Mouse (Mus musculus): ENCODE measurements around the gene Ttll3.

Gene Ttll3

DNA sequence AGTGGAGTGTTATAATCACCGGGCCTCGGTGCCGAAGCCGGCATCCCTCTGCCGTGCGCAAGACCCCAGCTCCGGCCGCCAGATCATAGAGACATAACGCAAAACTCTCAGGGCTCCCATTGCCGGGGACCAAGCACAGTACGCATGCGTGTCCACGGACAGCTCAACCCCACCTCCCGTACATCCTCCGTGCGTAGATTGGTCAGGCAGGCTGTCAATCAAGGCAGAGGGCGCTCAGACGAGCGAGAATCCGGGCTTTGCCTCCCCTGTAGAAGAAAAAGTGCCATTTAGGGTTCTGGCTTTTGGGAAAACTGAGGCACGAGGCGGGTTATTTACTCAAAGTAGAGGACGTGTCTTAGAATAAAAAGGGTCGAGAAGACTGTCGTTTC is 30.1 kb downstream of the Ttll3 start, which contains the start of gene Rpusd3:
Gene Rpusd3, minus strand, starts transcription at position 142 of the 389 bp plus-strand sequence.
- DNase-seq (ENCODE audit: low read depth, low spot score) = peak; percentile 99

DNA sequence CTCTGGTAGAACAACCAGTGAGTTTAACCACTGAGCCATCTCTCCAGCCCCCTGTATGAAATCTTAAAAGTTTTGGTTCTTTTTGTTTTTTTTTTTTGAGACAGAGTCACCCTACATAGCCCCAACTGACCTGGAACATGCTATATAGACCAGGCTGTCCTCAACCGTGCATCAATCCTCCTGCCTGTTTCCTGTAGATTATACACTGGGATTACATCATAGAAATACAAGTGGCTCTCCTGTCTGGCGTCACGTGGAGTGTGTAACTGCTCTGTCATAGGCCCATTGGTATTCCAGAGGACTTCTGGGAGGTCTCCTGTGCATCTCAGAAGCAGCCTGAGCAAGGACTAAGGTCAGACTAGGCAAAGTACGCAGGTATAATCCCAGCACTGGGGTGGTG is 33.9 kb downstream of the Ttll3 start:
- no peak for DNase-seq (ENCODE audit: low read depth, low spot score)

DNA sequence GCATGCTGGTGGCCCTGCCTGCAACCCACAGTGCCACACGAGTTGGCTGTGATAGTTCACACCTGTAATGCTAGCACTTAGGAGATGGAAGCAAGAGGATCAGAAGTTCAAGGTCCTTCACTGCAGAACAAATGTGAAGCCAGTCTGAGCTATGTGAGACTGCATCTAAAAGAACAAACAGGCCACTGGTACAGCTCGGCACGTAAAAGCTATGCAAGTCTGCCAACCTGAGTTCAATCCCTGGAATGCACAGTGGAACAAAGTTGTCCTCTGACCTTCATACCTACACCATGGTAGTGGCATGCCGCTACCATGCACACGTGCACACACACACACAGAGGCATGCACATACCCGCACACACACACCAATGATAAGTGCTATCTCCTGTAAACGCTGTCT is 35.1 kb downstream of the Ttll3 start:
- DNase-seq (ENCODE audit: low read depth, low spot score) = no peak

DNA sequence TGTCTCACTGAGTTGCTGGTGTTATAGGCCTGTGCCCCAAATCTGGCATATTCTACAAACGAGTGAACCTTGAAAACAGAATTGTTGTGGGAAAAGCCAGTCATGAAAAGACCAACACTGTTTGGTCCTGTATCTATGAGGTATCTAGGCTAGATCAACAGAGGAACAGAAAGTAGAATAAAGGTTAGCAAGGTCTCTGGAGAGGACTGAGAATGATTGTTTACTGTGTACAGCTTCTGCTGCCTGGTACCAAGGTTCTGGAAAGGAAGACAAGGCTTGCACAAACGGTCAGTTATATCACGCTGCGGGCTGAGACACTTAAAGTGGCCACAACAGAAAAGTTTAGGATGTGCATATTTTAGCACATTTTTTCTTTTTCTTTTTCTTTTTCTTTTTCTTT is 37.6 kb downstream of the Ttll3 start:
- DNase-seq (ENCODE audit: low read depth, low spot score) = no peak

DNA sequence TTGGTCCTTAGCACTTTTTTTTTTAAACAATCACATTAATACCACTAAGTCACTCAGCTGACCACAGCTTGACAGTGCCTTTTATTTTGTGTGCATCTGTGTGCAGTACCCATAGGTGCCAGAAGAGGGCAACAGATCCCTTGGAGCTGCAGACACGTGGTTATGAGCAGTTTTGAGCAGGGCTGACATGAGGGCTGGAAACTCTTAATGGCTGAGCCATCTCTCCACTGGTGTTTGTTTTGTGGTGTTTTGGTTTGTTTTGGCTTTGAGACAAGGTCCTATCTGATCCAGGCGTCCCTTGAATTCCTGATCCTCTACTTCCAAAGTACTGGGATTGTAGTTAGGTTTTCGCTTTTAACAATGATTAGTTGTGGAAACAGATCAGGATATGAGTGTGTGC is 38.3 kb downstream of the Ttll3 start:
- peak; percentile 40 for DNase-seq (ENCODE audit: low read depth, low spot score)

DNA sequence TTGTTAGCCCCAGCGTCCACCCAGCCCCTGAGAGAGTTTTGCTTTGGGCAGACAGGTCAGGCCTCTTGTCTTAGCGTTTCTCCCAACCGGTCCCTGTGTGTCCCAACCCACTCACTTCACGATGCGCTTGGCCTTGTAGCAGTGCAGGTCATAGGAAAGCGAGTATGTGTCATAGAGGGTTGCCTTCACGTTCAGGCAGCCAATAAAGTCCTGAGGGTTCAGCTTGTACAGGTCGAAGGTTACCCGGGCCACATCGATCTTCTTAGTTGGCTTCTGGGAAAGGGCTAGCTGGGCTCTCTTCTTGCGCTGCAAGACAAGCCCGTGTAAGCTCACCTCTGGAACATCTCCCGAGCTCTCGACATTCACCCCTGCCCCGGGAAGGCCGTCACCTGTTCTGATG is 38.9 kb downstream of the Ttll3 start:
- DNase-seq (ENCODE audit: low read depth, low spot score) = no peak

DNA sequence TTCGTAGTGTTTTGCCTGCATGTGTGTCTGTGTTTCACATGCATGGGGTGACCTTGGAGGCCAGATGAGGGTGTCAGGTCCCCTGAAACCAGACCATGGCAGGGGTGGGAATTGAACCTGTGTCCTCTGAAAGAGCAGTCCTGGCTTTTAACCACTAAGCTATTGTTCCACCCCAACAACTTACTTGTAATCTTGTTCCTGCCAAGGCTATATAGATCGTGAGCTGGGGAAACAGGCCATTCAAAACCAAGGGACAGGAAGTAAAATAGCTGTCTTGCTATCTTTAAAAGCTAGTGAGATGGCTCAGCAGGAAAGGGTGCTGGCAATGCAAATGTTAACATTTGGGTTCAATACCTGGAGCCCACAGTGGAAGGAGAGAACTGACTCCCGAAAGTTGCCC is 40.9 kb downstream of the Ttll3 start:
- DNase-seq (ENCODE audit: low read depth, low spot score) = no peak

DNA sequence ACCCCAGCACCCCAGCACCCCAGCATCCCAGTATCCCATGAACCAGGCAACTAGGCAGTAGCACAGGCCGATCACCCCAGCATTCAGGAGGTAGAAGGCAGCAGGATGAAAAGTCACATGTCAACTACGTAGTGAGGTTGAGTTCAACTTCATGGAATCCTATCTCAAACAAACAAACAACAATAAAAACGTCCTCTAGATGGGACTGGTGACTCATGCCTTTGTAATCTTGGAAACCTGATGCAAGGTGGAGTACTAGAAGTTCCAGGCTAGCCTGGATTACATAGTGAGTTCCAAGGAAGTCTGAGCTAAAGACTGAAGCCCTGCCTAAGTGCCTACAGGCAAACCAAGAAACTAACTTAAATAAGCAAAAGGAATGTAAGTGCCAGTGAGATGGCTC is 41.8 kb downstream of the Ttll3 start:
- no peak for DNase-seq (ENCODE audit: low read depth, low spot score)

DNA sequence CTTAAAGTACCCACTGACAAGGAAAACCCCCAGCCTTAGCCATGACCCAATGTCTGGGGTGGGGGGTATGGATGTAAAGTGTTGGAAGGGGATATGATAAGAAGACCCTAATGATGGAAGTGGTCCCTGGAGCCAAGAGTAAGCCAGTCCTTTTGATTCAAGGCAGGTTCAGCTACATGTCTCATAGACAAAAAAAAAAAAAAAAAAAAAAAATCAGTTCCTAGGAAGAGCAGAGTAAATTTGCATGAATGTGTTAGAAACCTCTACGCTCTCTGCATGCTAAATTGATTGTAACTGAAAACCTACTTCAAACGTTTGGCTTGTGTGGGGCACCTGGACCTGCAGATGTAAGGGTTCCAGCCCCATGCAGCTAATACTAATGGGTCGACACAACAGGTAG is 42.7 kb downstream of the Ttll3 start:
- no peak for DNase-seq (ENCODE audit: low read depth, low spot score)

DNA sequence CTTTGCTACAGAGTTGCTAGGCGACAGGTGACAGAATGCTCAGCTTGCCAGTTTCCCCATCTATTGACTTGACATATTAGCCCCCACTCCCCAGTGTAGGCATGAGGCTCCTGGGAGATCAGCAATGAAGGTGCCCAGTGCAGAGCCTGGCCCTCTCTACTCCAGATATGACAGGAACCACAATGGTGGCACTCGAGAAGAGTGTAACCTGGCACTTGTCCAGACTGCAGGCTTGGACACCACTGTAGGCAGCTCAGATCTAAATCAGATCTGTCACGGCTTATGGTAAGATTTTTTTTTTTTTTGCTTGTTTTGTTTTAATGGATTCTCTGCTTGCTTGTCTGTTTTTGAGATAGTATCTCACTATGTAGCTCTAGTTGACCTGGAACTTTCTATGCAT is 44.6 kb downstream of the Ttll3 start:
- no peak for DNase-seq (ENCODE audit: low read depth, low spot score)

DNA sequence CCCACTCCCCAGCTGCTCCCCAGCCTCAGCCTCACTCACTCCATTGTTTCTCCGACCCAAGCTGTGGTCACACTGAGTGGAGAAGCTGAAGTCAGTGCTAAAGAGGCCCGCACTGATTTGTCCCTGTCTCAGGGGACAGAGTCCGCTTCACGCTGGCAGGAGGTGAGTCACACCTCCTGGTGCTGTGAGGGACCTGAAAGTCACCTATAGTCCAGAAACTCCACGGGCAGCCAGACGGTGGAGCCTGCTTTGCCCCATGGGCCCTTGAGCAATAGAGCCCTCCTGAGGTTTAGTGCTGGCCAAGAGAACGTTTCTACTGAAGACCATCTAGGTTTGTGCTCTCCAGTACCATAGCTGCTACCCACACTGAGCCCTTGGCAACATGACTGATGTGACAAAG is 45.6 kb downstream of the Ttll3 start:
- DNase-seq (ENCODE audit: low read depth, low spot score) = no peak

DNA sequence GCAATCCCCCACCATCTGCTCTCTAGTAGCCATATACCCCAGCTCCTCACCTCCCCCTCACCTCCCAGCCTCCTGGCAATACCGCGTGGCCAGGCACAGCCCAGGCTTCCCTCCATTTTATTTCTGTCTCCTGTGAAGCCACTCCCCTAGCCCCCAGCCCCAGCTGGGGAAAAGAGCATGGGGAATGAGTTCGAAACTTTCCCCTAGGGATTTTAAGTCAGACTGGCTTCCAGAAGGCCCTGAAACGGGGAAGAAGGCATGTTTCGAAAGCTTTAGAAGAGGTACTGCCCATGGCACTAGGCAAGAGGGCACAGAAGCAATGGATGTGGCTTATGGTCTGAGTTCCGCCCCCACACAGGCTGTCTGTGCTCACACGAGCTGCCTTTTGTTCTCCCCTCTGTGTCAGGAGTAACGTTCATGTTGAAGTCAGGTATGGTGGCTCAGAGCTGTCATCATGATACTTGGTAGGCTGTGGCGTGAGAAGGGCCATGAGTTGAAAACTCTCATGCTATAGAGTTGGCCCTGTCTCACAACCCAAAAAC is 46.7 kb downstream of the Ttll3 start, which contains the start of gene Cidec:
Gene Cidec, minus strand, starts transcription at position 97 of the 542 bp plus-strand sequence.
- no peak for DNase-seq (ENCODE audit: low read depth, low spot score)

DNA sequence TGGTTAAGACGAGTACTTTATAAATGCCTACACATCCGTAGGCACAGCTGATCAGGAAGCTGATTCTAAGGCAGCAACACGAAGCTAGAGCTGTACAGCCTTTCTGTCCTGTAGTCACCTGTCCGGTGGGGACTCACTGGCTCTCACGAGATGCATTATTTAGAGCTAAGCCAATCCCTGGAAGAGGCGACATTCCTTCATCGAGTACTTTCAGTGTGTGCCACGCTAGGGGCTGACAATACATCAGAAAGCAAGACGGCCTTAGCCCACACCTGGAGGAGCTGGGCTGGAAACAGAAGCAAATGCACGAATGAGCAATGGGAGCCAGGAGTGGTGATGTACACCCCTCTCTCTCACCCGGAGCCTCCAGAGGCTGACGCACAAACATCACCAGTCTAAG is 48.1 kb downstream of the Ttll3 start:
- DNase-seq (ENCODE audit: low read depth, low spot score) = no peak

DNA sequence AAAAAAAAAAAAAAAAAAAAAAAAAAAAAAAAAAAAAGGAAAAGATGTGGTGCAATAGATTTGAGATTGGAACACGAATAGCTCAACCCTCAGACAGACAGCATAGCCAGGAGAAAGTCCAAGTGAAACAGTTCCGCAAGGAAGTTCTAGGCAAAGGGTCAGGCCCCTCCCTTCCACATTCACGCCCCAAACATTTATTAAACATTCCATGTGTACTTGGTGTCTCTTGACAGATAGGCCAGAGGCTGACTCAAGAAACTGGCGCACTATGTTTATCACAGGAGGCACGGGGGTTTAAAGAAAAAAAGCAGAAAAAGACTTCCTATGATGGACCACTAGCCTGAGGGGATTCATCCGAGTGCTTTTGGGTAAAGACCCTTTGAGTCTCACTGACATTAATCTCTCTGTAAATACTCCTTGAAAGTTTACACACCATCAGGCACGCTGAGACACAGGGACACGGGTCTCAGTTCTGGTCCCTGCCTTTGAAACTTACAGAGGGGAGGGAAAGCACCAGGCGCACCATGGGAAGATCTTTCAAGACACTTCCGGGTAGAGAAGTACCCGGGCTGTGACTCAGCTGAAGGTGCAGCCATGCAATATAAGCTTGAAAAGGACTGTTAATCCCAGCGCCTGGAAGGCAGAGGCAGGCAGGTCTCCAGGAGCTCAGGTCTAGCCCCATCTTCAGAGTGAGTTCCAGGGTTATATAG is 49.8 kb downstream of the Ttll3 start:
- no peak for DNase-seq (ENCODE audit: low read depth, low spot score)

DNA sequence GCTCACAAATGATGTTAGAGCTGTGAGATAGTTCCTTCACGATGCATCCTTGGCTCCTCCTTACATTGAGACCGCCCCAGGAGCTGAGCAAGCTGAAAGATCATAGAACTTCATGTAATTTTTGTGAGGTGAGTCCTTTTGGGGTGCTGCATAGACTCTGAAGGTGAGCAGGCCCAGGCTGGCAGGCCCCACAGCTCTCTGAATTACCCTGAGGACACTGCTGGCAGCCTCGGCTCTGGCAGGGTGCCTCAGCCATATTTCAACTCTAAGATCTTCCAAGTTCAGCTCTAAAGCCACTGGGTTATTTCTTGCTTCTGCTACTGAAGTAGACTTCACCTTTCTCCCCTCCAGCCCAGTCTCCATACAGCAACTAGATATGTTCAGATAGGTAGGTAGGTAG is 51.6 kb downstream of the Ttll3 start:
- no peak for DNase-seq (ENCODE audit: low read depth, low spot score)

DNA sequence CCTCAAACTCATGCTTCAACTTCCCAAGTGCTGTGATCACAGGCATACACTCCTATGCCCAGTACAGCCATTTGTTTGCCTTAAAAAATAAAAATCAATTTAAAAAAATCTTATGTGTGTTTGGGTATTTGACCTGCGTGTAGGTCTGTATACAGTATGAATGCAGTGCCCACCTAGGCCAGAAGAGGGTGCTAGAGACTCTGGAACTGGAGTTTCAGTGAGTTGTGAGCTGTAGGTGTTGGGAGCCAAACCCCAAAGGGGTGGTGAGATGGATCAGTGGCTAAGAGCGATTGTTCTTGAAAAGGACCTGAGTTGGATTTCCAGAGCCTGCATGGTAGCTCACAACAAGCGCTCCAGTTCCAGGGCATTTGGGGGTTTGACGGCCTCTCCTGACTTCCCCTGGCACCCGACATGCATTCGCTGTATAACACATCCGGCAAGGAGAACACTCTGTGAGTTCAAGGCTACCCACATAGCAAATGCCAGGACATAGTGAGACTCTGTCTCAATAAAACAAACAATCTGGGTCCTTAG is 52.2 kb downstream of the Ttll3 start:
- peak; percentile 65 for DNase-seq (ENCODE audit: low read depth, low spot score)

DNA sequence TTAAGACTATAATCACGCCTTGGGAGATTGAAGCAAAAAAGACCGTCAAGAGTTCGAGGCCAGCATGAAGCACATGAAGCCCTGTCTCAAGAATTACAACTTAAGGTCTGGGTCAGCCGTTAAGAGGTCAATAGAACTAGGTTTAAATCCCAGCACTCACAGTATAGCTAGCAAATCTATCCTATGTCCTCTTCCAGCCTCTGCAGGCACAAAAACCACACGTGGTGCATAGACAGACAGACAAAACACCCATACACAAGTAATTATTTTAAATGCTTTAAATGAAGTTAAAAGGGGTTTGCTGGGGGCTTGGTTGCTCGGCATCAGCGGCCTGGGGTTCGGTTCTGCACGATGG is 53.0 kb downstream of the Ttll3 start:
- DNase-seq (ENCODE audit: low read depth, low spot score) = no peak

DNA sequence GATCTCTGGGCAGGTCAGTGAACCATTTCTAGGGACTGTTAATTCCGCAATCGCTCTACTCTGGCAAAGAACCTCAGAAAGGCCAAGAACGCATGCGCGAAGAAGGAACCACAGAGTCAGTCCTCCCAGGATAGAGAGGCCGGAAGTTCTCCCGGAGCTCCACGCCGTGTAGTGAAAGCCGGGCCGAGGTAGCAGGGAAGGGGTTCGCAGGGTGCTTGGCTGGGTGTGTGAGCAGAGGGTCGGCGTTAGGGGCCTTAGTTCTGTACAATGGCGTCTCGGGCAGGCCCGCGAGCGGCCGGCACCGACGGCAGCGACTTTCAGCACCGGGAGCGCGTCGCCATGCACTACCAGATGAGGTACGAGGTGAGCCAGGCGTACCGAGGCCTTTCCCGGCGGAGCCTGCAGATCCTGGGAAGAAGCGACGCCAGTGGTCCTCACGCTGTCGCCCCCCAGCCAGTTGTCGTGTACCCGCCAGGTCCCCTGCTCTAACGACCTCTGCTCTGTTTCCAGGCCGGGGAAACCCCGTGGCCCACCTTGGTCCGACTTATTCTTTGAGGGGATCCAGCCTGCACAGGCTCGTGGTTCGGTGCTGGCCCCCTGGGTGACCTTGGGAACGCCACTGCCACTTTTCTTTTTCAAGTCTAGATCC is 53.5 kb downstream of the Ttll3 start, which contains the start of gene Jagn1:
Gene Jagn1, plus strand, starts transcription at position 128 of the 649 bp plus-strand sequence.
- DNase-seq (ENCODE audit: low read depth, low spot score) = peak; percentile 95

DNA sequence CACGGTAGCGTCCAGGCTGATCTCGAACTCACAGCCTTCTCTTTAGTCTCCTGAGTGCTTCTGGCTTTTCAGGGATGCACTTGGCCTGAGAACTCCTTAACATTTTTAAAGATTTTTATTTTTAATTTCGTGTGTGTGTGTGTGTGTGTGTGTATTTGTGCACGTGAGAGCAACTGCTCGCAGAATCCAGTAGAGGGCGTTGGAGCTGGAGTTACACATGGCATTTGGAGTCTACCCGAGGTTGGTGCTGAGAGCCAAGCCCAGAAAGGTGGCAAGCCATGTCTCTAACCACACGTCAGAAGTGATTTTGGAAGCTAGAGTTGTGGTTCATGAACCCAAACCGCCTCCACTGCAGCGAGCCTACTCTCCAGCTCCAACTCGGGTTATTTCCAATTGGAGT is 54.0 kb downstream of the Ttll3 start:
- no peak for DNase-seq (ENCODE audit: low read depth, low spot score)

DNA sequence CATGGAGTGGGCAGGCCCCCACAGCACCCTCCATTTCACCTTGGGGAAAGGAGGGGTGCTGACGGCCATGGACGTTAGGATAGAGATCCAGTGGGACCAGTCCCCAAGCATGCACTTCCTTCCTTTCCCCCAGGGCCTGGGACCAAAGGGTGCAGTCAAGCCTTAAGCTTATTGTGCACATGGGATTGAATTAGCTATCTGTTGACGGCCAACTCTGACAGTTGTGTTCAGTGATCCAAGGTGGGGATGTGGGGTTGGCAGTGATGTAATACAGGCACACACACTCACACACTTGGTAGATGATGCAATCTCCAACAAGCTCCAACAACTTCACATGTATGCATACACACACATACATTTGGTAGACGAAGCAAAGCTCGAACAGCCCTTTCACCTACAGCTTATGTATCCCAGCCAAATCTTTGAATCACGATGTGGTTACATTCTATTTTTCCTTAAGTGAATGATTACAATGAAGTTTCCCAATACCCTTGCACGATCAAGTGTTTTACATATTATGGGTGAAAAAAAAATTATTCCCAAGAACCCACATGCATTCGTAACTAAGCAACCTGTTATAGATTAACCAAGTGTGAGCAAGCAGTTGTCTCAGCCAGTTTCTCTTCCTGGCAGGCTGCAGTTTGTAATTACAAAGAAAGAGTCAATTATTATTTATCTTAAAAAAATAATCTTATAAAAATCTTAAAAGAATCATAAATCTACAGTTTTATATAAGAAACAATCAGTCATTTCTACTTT is 55.3 kb downstream of the Ttll3 start:
- DNase-seq (ENCODE audit: low read depth, low spot score) = no peak

DNA sequence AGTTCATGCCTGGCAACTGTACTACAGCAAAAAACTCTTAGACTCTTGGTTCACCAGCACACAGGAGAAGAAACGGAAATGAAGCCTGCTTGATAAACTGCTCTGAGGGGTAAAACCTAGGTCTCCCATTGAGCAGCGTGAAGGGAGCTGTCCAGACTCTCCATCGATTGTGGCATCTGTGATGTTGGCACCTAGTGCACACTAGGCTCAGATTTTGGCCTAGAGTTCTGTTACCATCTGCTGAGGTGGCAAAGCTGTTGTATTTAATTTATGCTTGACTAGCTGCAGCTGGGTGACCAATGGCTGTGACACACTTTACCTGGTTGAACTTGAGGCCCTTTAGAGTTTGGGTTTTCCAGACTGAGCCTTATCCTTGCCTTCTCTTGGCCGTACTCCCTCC is 58.6 kb downstream of the Ttll3 start:
- DNase-seq (ENCODE audit: low read depth, low spot score) = no peak

DNA sequence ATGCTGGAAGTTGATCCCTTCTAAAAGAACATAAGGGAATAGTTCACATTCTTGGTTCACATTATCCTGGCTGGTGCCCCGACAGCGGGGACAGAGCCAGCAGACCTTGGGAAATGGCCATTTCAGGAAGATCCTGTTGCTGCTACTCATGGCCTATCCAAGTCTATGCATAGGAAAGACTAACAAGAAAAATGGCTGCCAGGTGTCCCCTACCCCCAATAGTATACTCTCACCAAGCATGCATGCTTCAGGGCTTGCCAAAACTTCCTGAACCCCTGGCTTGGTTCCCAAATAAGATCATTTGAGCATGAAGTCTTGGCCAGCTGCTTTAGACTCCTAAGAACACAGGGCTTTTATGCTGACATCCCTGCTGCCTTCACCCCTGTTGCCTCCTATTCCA is 62.8 kb downstream of the Ttll3 start:
- DNase-seq (ENCODE audit: low read depth, low spot score) = no peak
